Mouse (Mus musculus) hindbrain, embryonic 14.5 days (tissue): ENCODE measurements around the gene Gm3448. TPM values are rescaled to one million over a fixed set of nuclear protein-coding genes. Genes with fewer than 3 reads are reported as not detected.
A peak's percentile ranks its signal among the peaks of the same experiment; 100 is the strongest.
"Not testable (repeated sequence)": the region's sequence is repeated elsewhere in the genome, so short reads cannot be mapped to it uniquely, and the experiment has no call there.

Experiments
- ATAC-seq: fragments of 200-750 bp; cut with Nextera tagmentation; 2 replicates; pipeline ENCODE4 v1.8.0; 2017; ENCODE audit warnings: moderate number of reproducible peaks, mild to moderate bottlenecking, moderate TSS enrichment, moderate library complexity; ENCODE audit not compliant: low FRiP score
- DNase-seq: peaks from one replicate; pipeline ENCODE4 v3.0.0-alpha.2; 2015; ENCODE audit warnings: low spot score
- H3K27ac ChIP-seq: fragments of 300-500 bp; sonication (generic); 2 replicates; pipeline ENCODE4 v1.5.1; 2014; ENCODE audit warnings: mild to moderate bottlenecking, moderate library complexity
- H3K27me3 ChIP-seq: fragments of 300-500 bp; sonication (generic); 2 replicates; pipeline ENCODE4 v1.6.1; 2014; ENCODE audit warnings: mild to moderate bottlenecking, low read length, mixed read lengths; ENCODE audit not compliant: control insufficient read depth, insufficient read depth
- H3K36me3 ChIP-seq: fragments of 300-500 bp; sonication (generic); replicated peaks from 2 replicates; pipeline ENCODE4 v1.6.1; 2014; ENCODE audit not compliant: control insufficient read depth, insufficient read depth
- H3K4me1 ChIP-seq: fragments of 300-500 bp; sonication (generic); replicated peaks from 2 replicates; pipeline ENCODE4 v1.6.1; 2014; ENCODE audit warnings: antibody characterized with exemption, low read length, mixed read lengths; ENCODE audit not compliant: control insufficient read depth, insufficient read depth
- H3K4me2 ChIP-seq: fragments of 300-500 bp; sonication (generic); replicated peaks from 2 replicates; pipeline ENCODE4 v1.6.1; 2014; ENCODE audit warnings: mild to moderate bottlenecking, moderate library complexity
- H3K4me3 ChIP-seq: fragments of 300-500 bp; sonication (generic); replicated peaks from 2 replicates; pipeline ENCODE4 v1.5.1; 2014; ENCODE audit warnings: mild to moderate bottlenecking, low read length
- H3K9ac ChIP-seq: fragments of 300-500 bp; sonication (generic); 2 replicates; pipeline ENCODE4 v1.6.1; 2014
- H3K9me3 ChIP-seq: fragments of 300-500 bp; sonication (generic); 2 replicates; pipeline ENCODE4 v1.6.1; 2016; ENCODE audit warnings: low read length; ENCODE audit not compliant: control insufficient read depth
- WGBS: fragments of 180-500 bp; shearing (Covaris S2); extraction: QIAGEN DNeasy Blood & Tissue Kit; methylation state at CpG from one replicate; pipeline ENCODE4 v1.1.7; 2014; 5-methylcytosine and 5-hydroxymethylcytosine counted together
- polyA plus RNA-seq: library from polyadenylated mRNA; unstranded; fragments of >200 nt; fragmentation: Nextera tagmentation; extraction: Ambion mirVana; gene quantifications from 2 replicates; pipeline ENCODE4 v1.2.1, GENCODE M21; 2014

The Gm3448 gene
- polyA plus RNA-seq, 1 experiment from 2014 or later, result 3.7 TPM

DNA sequence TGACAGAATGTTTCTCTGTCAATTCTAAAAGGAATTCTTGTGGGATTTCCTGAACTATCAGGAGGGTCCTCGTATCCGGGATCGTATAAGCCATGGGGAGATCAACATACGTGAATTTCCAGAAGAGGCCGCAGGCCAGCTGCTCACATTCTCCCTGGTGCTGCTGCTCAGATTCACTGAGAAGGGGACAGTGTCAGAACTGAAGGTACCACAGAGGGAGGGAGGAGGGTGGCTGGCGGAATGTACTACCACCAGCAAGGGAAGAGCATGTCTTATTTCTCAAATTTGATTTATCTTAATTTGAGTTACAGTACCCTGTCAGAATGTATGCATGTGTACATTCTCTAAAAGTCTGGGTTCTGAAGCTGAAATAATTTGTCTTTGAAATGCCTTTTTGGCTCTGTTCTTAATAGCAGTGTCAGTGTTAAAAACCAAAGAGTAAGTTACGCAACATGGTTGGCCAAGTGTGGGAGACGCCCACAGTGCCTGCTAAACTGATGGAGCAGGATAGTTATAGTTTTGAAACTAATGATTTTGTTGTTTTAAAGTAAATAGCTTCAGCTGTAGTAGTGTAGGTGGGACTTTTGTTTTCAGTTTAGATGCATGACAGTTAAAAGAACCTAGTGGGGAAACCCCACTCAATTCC, 12.0 kb upstream of the Gm3448 start:
- H3K4me3 ChIP-seq, ATAC-seq, H3K4me1 ChIP-seq, DNase-seq, H3K4me2 ChIP-seq, H3K9ac ChIP-seq, H3K9me3 ChIP-seq, H3K27ac ChIP-seq, H3K27me3 ChIP-seq: not testable (repeated sequence)
- peaks cover 29% of the 10 kb centered on the region for H3K36me3 ChIP-seq
- WGBS, result 94% methylated on average over 5 of the region's 8 CpGs

DNA sequence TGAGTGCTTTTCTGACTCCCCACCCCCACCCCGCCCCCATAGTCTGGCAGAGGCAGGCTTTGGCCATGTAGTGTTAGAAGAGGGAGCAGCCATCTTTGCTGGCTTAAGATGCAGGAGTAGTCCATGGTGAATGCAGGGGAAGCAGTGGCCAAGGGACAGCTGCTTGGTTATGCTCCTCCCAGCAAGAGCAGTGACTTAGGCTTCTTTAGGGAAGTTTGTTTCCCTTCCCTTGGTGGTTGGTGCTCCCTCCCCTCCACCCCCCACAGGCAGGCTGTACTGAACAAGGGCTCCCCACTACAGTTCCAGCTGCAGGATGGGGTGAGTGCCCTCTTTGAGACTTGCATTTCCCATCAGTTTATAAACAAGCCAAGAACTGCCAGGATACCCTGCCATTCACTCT, 11.4 kb upstream of the Gm3448 start:
- not testable (repeated sequence) for DNase-seq, H3K4me3 ChIP-seq, H3K4me1 ChIP-seq, H3K27me3 ChIP-seq, H3K4me2 ChIP-seq, ATAC-seq, H3K27ac ChIP-seq, H3K9me3 ChIP-seq, H3K9ac ChIP-seq
- H3K36me3 ChIP-seq, result peaks cover 25% of the 10 kb centered on the region
- WGBS, result 63% methylated on average over 1 of the region's 1 CpGs

DNA sequence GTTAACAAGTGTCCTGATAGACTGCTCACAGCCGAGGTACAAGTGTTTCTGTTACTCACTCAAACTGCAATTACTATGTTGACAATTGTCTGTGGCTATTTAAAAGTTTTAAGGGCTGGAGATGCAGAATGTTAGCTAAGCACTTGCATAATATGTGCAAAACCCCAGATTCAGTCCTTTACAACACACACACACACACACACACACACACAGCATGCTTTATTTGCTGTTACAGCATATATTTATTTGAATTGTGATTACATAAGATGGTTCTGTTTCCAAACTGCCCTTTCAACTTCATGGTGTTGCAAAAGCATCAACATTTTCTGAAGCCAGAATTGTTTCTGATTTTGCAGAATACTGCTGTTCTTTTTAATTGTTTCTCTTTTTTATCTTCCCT, 9.0 kb upstream of the Gm3448 start:
- not testable (repeated sequence) for H3K4me3 ChIP-seq, H3K36me3 ChIP-seq, ATAC-seq, H3K9ac ChIP-seq, H3K27ac ChIP-seq, H3K27me3 ChIP-seq, H3K4me1 ChIP-seq, H3K4me2 ChIP-seq, DNase-seq, H3K9me3 ChIP-seq
- no CpG with 5 or more reads among the region's 1 CpGs for WGBS

DNA sequence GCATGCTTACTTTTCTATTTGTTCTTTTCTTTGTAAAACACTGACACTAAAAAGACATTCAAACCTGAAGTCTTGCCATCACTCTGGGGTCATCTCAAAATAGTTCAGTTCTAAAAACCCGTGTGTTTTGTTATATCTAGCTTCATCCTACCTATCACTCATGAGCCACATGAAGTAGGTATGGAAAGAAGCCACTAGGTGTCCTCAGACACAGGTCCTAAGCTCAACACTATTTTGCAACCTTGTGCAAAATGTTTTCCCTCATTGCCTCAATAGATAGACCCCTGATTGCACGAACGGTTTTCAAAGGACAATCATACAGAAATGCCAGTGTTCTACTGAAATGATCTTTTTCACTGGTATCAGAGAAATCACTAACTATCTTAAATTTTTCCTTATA, 882 bp downstream of the Gm3448 start:
- not testable (repeated sequence) for DNase-seq, H3K9ac ChIP-seq, H3K27me3 ChIP-seq, ATAC-seq, H3K4me2 ChIP-seq, H3K4me3 ChIP-seq, H3K4me1 ChIP-seq, H3K36me3 ChIP-seq, H3K9me3 ChIP-seq, H3K27ac ChIP-seq
- no CpG with 5 or more reads among the region's 3 CpGs for WGBS

DNA sequence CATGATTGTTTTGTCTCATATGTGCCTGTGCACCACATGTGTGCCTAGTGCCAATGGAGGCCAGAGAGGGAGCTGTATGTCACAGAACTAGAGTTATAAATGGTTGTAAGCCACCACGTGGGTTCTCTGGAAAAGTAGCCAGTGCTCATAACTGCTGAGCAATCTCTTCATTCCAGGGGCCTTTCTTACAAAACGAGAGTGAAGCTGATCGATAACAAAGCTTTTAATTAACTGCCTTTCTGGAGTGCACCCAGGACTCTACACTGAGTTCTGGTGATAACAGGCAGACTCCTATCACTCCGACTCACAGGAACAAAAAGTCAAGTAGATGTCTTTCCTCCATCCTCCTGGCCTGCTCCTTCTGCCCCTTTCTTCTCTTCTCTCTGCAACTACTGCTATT, 9.9 kb downstream of the Gm3448 start:
- H3K27me3 ChIP-seq, DNase-seq, H3K4me3 ChIP-seq, H3K9me3 ChIP-seq, H3K4me1 ChIP-seq, H3K27ac ChIP-seq, H3K9ac ChIP-seq, H3K36me3 ChIP-seq, H3K4me2 ChIP-seq, ATAC-seq: not testable (repeated sequence)
- WGBS, result no CpG with 5 or more reads among the region's 4 CpGs

DNA sequence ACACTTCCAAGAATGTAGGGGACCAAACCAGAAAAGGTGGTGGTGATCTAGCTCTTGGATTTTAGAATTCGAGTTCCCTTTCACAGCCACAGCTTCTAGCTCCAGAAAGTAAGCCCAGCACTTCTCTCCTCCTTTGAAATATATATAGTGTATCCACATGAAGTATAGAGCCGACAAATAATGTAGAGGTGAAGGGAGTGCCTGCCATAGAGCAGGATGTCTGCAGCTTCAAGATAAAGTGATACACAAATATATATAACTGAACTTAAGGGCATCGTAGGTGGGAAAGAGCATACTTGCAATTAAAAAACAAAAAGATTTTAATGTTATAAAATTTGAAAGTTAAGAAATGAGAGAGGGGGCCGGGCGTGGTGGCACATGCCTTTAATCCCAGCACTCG, 15.8 kb downstream of the Gm3448 start:
- H3K9ac ChIP-seq, H3K4me1 ChIP-seq, H3K36me3 ChIP-seq, ATAC-seq, H3K9me3 ChIP-seq, H3K27ac ChIP-seq, DNase-seq, H3K27me3 ChIP-seq, H3K4me3 ChIP-seq, H3K4me2 ChIP-seq: not testable (repeated sequence)
- no CpG with 5 or more reads among the region's 6 CpGs for WGBS

DNA sequence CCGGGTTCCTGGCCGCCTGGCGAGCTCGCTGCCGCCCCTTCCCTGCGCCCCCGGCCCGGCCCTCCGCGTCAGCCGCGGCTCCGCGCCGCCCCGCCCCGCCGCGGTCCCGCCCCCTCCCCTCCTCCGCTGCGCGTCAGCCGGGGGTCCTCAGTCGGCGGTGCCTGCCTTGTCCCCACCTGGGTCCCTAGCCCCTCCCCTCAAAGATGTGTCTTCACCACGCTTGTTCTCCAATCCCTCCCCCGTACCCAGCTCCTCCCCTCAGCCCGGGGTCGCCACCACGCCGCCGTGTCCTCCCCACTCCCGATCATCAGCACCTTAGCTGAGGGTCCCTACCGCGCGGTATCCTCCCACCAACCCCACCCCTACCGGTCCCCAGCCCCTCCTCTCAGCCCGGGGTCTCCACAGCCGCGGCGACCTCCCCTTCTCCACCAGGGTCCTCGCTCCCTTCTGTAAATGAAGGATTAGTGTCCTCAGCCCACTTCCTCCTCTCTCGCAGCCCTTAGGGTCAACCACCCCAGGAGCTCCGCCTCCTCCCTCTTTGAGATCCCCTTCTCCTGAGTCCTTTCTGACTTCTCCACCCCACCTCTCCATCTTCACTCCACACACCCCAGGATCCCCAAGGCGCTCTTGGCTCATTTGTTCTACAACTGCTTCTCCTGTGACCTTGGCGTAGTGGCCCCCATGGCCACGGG, 16.7 kb downstream of the Gm3448 start:
- H3K27me3 ChIP-seq, H3K36me3 ChIP-seq, H3K9me3 ChIP-seq, H3K4me3 ChIP-seq, H3K4me1 ChIP-seq, H3K4me2 ChIP-seq, DNase-seq, H3K9ac ChIP-seq, H3K27ac ChIP-seq: not testable (repeated sequence)
- no CpG with 5 or more reads among the region's 48 CpGs for WGBS
- ATAC-seq, result peak; percentile 92

DNA sequence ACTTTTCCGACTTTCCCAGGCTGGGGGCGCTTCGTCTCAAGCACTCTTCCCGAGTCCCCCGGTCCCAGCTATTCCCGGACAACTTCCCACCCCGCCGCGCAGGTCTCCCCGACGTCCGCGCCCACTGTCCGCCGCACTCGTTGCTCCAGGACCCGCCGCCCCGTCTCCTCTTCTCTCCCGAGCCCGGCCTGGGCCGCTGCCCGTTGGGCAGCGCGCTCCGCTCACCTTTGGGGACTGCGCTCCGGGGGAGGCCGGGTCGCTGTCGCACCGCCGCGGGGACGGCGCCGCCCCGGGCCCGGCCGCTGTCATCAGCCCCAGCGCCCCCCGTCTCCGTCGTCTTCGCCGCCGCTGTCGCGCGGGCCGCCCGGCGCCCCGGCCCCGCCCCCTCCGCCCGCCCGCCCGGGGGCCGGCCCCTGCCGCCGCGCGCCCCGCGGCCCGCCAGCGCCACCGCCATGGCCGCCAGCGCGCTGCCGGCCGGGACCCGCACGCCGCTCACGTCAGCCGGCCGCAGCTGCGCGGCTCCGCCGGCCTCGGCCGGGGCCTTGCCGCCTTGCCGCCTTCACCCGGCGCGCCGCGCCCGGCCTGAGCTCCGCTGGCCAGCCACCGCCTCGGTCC, 17.4 kb downstream of the Gm3448 start:
- H3K27me3 ChIP-seq, H3K36me3 ChIP-seq, H3K9ac ChIP-seq, H3K27ac ChIP-seq, H3K4me3 ChIP-seq, H3K9me3 ChIP-seq, H3K4me1 ChIP-seq, H3K4me2 ChIP-seq, DNase-seq: not testable (repeated sequence)
- no CpG with 5 or more reads among the region's 97 CpGs for WGBS
- peak; percentile 83 for ATAC-seq

DNA sequence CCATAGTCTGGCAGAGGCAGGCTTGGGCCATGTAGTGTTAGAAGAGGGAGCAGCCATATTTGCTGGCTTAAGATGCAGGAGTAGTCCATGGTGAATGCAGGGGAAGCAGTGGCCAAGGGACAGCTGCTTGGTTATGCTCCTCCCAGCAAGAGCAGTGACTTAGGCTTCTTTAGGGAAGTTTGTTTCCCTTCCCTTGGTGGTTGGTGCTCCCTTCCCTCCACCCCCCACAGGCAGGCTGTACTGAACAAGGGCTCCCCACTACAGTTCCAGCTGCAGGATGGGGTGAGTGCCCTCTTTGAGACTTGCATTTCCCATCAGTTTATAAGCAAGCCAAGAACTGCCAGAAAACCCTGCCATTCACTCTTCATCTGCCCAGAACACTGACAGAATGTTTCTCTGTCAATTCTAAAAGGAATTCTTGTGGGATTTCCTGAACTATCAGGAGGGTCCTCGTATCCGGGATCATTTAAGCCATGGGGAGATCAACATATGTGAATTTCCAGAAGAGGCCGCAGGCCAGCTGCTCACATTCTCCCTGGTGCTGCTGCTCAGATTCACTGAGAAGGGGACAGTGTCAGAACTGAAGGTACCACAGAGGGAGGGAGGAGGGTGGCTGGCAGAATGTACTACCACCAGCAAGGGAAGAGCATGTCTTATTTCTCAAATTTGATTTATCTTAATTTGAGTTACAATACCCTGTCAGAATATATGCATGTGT, 19.7 kb downstream of the Gm3448 start:
- ATAC-seq, H3K4me3 ChIP-seq, H3K9ac ChIP-seq, DNase-seq, H3K4me1 ChIP-seq, H3K9me3 ChIP-seq, H3K4me2 ChIP-seq, H3K27ac ChIP-seq, H3K36me3 ChIP-seq, H3K27me3 ChIP-seq: not testable (repeated sequence)
- 70% methylated on average over 3 of the region's 3 CpGs for WGBS
